In genomic region chr12:6956638-6957037, GRCm38 (mm10) we compare ENCODE assay signal across 24 mouse cellular contexts.
"Had no signal": no experiment of that assay in that cellular context is flagged by ENCODE, and none has a peak within 500 bp of the region (broad histone marks: within the 10 kb centered on the region; RNA-seq: fewer than 3 reads in every experiment).

No protein-coding gene starts in this region.

- H3K4me1 ChIP-seq: heart, embryonic 10.5 days; heart, embryonic 12.5 days; intestine, embryonic 15.5 days; limb, embryonic 10.5 days; limb, embryonic 12.5 days; liver, embryonic 13.5 days had no signal

- H3K27ac ChIP-seq: gastrocnemius, adult 2 months; heart, embryonic 10.5 days; hindbrain, embryonic 14.5 days; intestine, embryonic 15.5 days; layer of hippocampus, adult 2 months; left cerebral cortex, adult 2 months; limb, embryonic 10.5 days; limb, embryonic 12.5 days; liver, embryonic 13.5 days had no signal

- ATAC-seq: inflammation-experienced regulatory T-cells, adult 6 months; intestine, embryonic 15.5 days; intestine, postnatal 0 days had no signal

- H3K4me2 ChIP-seq: heart, embryonic 12.5 days; hindbrain, embryonic 14.5 days; intestine, embryonic 15.5 days; limb, embryonic 12.5 days; liver, embryonic 11.5 days; liver, embryonic 13.5 days had no signal

- H3K36me3 ChIP-seq: heart, embryonic 10.5 days; heart, embryonic 12.5 days; intestine, embryonic 15.5 days; limb, embryonic 10.5 days; limb, embryonic 12.5 days; liver, embryonic 13.5 days had no signal

- H3K27me3 ChIP-seq: heart, embryonic 12.5 days; intestine, embryonic 15.5 days; limb, embryonic 12.5 days; liver, embryonic 13.5 days had no signal

- H3K9me3 ChIP-seq: heart, embryonic 10.5 days; heart, embryonic 12.5 days; intestine, embryonic 15.5 days; limb, embryonic 10.5 days; limb, embryonic 12.5 days; liver, embryonic 13.5 days had no signal

- H3K9ac ChIP-seq: heart, embryonic 12.5 days; hindbrain, embryonic 14.5 days; intestine, embryonic 15.5 days; limb, embryonic 12.5 days; liver, embryonic 13.5 days had no signal

- DNase-seq: gastrocnemius, adult 2 months; gastrocnemius, postnatal 10 days; gastrocnemius, postnatal 25 days; heart, adult 18-20 months; heart, postnatal 10 days; heart, postnatal 4 days; kidney, adult 18-20 months; kidney, adult 8-10 months; kidney, postnatal 10 days; kidney, postnatal 25 days; kidney, postnatal 4 days; liver; liver, embryonic 13.5 days had no signal

- H3K4me3 ChIP-seq: gastrocnemius, adult 2 months; heart, embryonic 10.5 days; heart, embryonic 12.5 days; intestine, embryonic 15.5 days; layer of hippocampus, adult 2 months; left cerebral cortex, adult 2 months; limb, embryonic 10.5 days; limb, embryonic 12.5 days; liver, embryonic 13.5 days had no signal
